Mouse (Mus musculus) stomach, embryonic 16.5 days (tissue): ENCODE results near the gene Slc35f2. TPM values are rescaled to one million over a fixed set of nuclear protein-coding genes. Genes with fewer than 3 reads are reported as not detected.

Experiments used
- ATAC-seq: fragments of 200-750 bp; cut with Nextera tagmentation; 2 replicates; pipeline ENCODE4 v1.8.0; 2017; ENCODE audit warnings: moderate number of reproducible peaks, moderate TSS enrichment; ENCODE audit not compliant: insufficient read depth, low FRiP score
- H3K27ac ChIP-seq: fragments of 300-500 bp; sonication (generic); 2 replicates; pipeline ENCODE4 v1.5.1; 2014; ENCODE audit warnings: low read length
- H3K27me3 ChIP-seq: fragments of 300-500 bp; sonication (generic); 2 replicates; pipeline ENCODE4 v1.6.1; 2014; ENCODE audit warnings: low read length, control low read depth, mixed read lengths; ENCODE audit not compliant: control insufficient read depth, insufficient read depth
- H3K36me3 ChIP-seq: fragments of 300-500 bp; sonication (generic); 2 replicates; pipeline ENCODE4 v1.6.1; 2014; ENCODE audit warnings: low read length; ENCODE audit not compliant: control insufficient read depth, insufficient read depth
- H3K4me1 ChIP-seq: fragments of 300-500 bp; sonication (generic); 2 replicates; pipeline ENCODE4 v1.6.1; 2014; ENCODE audit warnings: low read length, control low read depth, mixed read lengths; ENCODE audit not compliant: control insufficient read depth, insufficient read depth
- H3K4me2 ChIP-seq: fragments of 300-500 bp; sonication (generic); 2 replicates; pipeline ENCODE4 v1.6.1; 2014; ENCODE audit warnings: low read depth, low read length, mixed read lengths
- H3K4me3 ChIP-seq: fragments of 300-500 bp; sonication (generic); replicated peaks from 2 replicates; pipeline ENCODE4 v1.5.1; 2014; ENCODE audit warnings: mild to moderate bottlenecking, low read length
- H3K9ac ChIP-seq: fragments of 300-500 bp; sonication (generic); 2 replicates; pipeline ENCODE4 v1.6.1; 2014; ENCODE audit warnings: low read length
- H3K9me3 ChIP-seq: fragments of 300-500 bp; sonication (generic); replicated peaks from 2 replicates; pipeline ENCODE4 v1.6.1; 2016; ENCODE audit warnings: low read length, control low read depth; ENCODE audit not compliant: control insufficient read depth
- WGBS: fragments of 180-500 bp; shearing (Covaris S2); extraction: QIAGEN DNeasy Blood & Tissue Kit; methylation state at CpG from one replicate; pipeline ENCODE4 v1.1.7; 2014; 5-methylcytosine and 5-hydroxymethylcytosine counted together
- polyA plus RNA-seq: library from polyadenylated mRNA; unstranded; fragments of >200 nt; fragmentation: Nextera tagmentation; extraction: Ambion mirVana; gene quantifications from 2 replicates; pipeline ENCODE4 v1.2.1, GENCODE M21; 2015

Slc35f2 gene
- polyA plus RNA-seq, 1 experiment from 2014 or later: 7.9 TPM

DNA sequence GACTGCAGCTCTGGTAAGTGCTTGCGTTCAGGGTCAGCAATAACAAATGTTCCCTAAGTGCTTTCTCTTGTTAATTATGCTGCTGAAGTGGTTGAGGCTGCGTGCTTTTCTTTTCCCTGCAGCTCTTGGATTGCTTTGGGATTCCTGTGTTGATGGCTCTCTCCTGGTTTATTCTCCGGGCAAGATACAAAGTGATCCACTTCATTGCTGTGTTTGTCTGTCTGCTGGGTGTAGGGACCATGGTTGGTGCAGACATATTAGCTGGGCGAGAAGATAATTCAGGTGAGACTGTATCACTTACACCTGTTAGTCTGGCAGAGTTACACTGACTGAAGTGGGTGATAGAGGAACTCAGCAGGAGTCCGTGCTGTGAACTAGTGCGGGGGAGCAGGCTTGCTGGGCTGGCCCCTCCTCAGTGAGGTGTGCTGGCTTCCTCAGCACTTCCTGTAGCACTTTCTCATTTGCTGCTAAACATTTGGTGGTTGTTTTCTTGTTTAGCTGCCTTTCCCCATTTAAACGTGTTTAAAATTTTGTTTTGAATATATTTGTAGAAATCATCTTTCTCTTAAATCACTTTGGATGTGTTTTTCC, 35.3 kb downstream of the Slc35f2 start:
- Histone ChIP-seq H3K4me2 (no peak overlapping the region), H3K27ac (no peak overlapping the region), H3K9ac (no peak overlapping the region), H3K4me3 (no peak overlapping the region), H3K36me3 (no peaks in the 10 kb centered on the region), H3K4me1 (no peaks in the 10 kb centered on the region), H3K27me3 (no peaks in the 10 kb centered on the region), H3K9me3 (no peaks in the 10 kb centered on the region)
- ATAC-seq: no peak
- WGBS: 20% methylated on average over 7 of the region's 7 CpGs

DNA sequence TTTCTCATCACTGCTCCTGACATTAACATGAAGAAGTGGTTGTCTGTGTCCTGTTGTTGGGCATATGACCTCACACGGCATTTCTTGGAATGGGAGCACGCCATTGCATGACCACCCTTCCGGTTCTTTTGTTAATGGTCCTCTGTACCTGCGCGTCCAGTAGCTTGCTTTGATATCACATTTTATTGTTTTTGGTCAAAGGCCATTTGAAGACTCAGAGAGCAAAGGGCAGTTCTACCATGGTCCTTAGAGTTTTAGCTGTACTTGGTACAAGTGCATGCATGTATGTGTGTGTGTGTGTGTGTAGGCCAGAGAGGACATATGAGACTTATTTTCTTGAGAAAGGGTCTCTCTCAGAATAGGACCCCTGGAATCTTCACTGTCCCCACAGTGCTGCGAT, 42.1 kb downstream of the Slc35f2 start:
- Histone ChIP-seq H3K9ac (no peak overlapping the region), H3K4me1 (no peaks in the 10 kb centered on the region), H3K9me3 (no peaks in the 10 kb centered on the region), H3K36me3 (no peaks in the 10 kb centered on the region), H3K4me3 (no peak overlapping the region), H3K27me3 (no peaks in the 10 kb centered on the region), H3K27ac (no peak overlapping the region), H3K4me2 (no peak overlapping the region)
- no peak for ATAC-seq
- WGBS: 86% methylated on average over 6 of the region's 6 CpGs

DNA sequence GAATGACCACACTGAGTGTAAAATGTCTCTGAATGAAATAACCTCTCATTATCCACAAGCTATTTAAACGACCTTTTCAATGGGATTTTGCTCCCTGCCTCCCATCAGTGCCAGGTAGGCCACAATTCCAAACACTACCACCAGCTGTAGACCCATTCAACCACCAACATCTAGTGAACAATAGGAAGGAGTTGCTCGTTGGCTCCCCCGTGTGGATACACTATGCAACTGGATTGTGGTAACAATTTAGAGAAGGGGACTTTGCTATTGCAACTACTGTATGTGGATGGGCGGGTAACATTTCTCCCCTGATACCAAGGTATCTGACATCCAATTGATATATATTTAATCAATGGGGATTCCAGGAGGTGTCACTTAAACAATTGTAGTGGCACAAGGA, 47.4 kb downstream of the Slc35f2 start:
- Histone ChIP-seq H3K36me3 (no peaks in the 10 kb centered on the region), H3K4me2 (no peak overlapping the region), H3K4me1 (no peaks in the 10 kb centered on the region), H3K27ac (no peak overlapping the region), H3K4me3 (no peak overlapping the region), H3K9ac (no peak overlapping the region), H3K27me3 (no peaks in the 10 kb centered on the region), H3K9me3 (no peaks in the 10 kb centered on the region)
- 32% methylated on average over 4 of the region's 4 CpGs for WGBS
- ATAC-seq: no peak

DNA sequence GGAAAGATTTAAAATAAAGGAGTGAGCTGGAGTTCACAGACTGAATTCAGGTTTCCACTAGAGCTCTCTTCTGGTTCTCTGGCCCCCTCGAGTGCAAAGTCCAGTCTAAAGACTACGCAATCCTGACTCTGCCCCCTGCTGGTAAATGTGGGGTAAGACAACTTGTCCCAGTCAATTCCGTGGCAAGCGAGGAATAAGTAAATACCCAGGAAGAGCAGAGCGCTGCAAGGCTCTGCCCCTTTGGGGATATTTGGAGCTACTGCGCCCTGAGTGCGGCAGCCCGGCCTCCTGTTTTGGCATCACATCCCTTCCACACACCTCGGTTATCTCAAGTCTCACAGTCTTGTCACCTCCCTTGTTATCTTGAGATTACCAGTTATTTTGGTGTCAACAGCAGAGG, 54.0 kb downstream of the Slc35f2 start:
- Histone ChIP-seq H3K27ac (no peak overlapping the region), H3K36me3 (no peaks in the 10 kb centered on the region), H3K27me3 (peaks cover 3% of the 10 kb centered on the region; the same call in 1 of the 2 replicates), H3K4me2 (no peak overlapping the region), H3K4me3 (no peak overlapping the region), H3K9me3 (no peaks in the 10 kb centered on the region), H3K9ac (no peak overlapping the region), H3K4me1 (0 out of 2 replicates have a peak, but pooled peaks cover 2% of the 10 kb centered on the region)
- WGBS: 11% methylated on average over 9 of the region's 9 CpGs
- ATAC-seq: no peak

DNA sequence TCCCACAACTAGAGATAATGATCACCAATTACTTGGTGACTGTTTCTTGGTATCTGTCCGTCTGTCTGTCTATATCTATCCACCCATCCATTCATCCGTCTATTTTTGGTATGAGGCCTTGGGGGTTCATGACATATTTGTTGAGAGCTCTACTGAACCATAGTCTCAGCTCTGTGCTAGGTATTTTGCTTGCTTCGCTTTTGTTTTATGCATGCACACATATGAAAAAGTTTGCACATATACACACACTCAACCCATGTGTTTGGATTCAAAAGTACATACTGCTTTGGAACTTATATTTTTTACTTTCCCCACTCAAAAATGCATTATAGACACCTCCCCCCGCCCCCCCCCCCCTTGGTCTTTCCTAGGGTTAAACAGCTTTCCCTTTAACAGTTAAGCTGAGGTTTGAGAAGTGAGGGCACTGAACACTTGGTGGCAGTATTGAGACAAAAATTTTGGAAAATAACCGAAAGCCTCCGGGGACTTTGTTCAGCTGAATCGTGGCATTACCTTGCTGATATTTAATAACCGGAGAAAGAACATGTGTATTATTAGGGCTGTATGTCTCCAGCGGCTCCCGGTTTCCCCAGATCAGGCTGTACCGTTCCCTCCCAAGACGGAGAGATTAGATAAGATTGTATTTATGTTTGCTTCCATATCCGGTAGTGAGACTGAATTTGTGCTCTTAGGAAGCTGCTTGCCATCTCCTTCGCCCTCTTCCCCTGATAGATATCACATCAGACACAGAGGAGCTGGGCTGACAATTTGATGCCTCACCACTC, 57.9 kb downstream of the Slc35f2 start:
- Histone ChIP-seq H3K4me1 (0 out of 2 replicates have a peak, but pooled peaks cover 2% of the 10 kb centered on the region), H3K36me3 (no peaks in the 10 kb centered on the region), H3K27ac (no peak overlapping the region), H3K9me3 (no peaks in the 10 kb centered on the region), H3K4me3 (peak overlapping the region; percentile 45), H3K27me3 (peaks cover 3% of the 10 kb centered on the region; the same call in 1 of the 2 replicates), H3K4me2 (peak overlapping the region; percentile 50), H3K9ac (peak overlapping the region; percentile 66)
- ATAC-seq: no peak
- 14% methylated on average over 14 of the region's 14 CpGs for WGBS

DNA sequence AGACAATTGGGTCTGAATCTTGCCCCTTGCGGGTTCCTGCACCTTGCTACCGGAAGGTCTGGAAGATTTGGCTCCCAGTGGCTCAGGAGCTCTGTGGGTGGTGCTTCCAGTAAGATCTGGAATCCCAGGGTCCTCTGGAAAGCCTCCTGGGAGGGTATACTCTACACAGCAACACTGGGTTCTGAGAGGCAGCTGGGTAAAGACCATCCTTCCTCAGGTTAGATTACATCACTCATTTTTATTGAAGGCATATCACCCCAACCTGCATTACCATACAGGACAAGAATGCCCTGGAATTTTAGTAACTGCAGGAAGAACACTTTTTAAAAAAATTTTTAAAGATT, 58.5 kb downstream of the Slc35f2 start:
- no peaks in the 10 kb centered on the region for H3K36me3 ChIP-seq
- H3K4me1 ChIP-seq: 0 out of 2 replicates have a peak, but pooled peaks cover 2% of the 10 kb centered on the region
- H3K27ac ChIP-seq: no peak overlapping the region
- ATAC-seq: no peak
- peak overlapping the region; percentile 66 for H3K9ac ChIP-seq
- peak overlapping the region; percentile 45 for H3K4me3 ChIP-seq
- H3K4me2 ChIP-seq: peak overlapping the region; percentile 50
- WGBS: 27% methylated on average over 2 of the region's 2 CpGs
- no peaks in the 10 kb centered on the region for H3K9me3 ChIP-seq
- H3K27me3 ChIP-seq: peaks cover 3% of the 10 kb centered on the region; the same call in 1 of the 2 replicates

DNA sequence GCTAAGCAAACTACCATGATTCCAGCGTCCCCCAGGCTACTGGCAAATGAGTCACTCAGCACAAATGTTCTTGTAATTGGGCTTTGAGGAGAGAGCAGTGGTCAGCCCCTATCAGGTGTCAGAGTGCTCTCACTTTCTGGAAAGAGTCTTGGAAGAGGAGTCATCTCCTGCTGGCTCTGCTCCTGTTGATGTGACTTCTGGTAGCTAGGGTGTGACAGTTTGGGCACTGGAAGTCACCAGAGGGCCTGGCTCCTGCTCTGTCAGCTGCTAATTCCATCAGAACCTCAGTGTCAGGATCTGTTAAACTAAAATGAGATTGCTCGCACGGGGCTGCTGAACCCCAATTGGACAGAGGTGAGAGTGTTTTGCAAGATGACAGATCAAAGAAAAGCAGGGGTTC, 63.7 kb downstream of the Slc35f2 start:
- ATAC-seq: no peak
- Histone ChIP-seq H3K27ac (no peak overlapping the region), H3K27me3 (no peaks in the 10 kb centered on the region), H3K36me3 (no peaks in the 10 kb centered on the region), H3K9ac (no peak overlapping the region), H3K4me1 (no peaks in the 10 kb centered on the region), H3K9me3 (no peaks in the 10 kb centered on the region), H3K4me2 (no peak overlapping the region), H3K4me3 (no peak overlapping the region)
- 40% methylated on average over 3 of the region's 3 CpGs for WGBS

DNA sequence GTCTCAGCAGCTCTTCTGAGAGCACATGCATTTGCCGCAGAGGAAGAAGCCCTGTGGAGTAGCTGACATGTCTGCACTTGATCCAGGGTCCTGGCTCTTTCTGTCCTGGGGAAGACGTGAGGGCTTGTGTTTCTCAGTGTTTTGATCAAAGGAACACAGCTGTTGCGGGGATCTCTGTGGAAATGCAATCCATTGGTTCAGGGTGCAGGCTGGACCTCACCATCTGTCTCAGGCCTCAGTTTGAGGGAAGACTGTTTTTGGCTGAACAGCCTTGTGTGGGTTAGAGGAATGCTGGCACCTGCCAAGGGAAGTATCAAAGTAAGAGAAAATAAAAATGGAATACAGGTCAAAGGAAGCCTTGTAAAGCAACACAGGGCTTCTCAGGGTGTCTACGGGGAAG, 64.6 kb downstream of the Slc35f2 start:
- no peak overlapping the region for H3K4me3 ChIP-seq
- no peaks in the 10 kb centered on the region for H3K4me1 ChIP-seq
- no peaks in the 10 kb centered on the region for H3K36me3 ChIP-seq
- H3K9me3 ChIP-seq: no peaks in the 10 kb centered on the region
- H3K9ac ChIP-seq: no peak overlapping the region
- H3K27me3 ChIP-seq: no peaks in the 10 kb centered on the region
- ATAC-seq: no peak
- no peak overlapping the region for H3K27ac ChIP-seq
- no peak overlapping the region for H3K4me2 ChIP-seq
- 61% methylated on average over 4 of the region's 4 CpGs for WGBS

DNA sequence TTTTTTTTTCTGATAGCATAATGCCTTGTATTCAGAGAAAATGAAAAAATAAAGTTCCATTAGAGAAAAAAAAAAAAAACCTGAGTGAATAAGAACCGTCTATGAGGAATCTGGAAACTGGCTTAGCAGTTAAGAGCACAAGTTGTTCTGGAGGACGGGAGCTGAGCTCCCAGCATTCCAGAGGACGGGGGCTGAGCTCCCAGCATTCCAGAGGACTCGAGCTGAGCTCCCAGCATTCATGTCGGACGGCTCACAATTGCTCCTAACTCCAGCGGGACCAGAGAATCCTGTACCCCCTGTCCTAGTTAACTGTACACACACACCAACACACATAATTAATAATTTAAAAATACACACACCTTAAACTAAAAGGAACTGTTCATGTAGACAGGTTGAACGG, 67.5 kb downstream of the Slc35f2 start:
- Histone ChIP-seq H3K36me3 (no peaks in the 10 kb centered on the region), H3K4me2 (no peak overlapping the region), H3K27ac (no peak overlapping the region), H3K9ac (no peak overlapping the region), H3K4me1 (no peaks in the 10 kb centered on the region), H3K27me3 (no peaks in the 10 kb centered on the region), H3K9me3 (no peaks in the 10 kb centered on the region), H3K4me3 (no peak overlapping the region)
- ATAC-seq: no peak
- WGBS: 72% methylated on average over 8 of the region's 8 CpGs
